Mouse (Mus musculus) Patski (cell line): ENCODE data around the gene Pus3. TPM values are rescaled to one million over a fixed set of nuclear protein-coding genes. Genes with fewer than 3 reads are reported as not detected.

Experiments
- ATAC-seq: fragments of 100-300 bp; one replicate; pipeline ENCODE4 v1.8.0; 2021
- CTCF ChIA-PET: fragments of 350-600 bp; sonication (Branson Sonifier 250); formaldehyde crosslinking; loops from one replicate; lab custom pipeline; 2022; ENCODE audit warnings: inconsistent platforms; lab: Charles Lee
- POLR2A ChIA-PET: fragments of 350-600 bp; sonication (Branson Sonifier 250); formaldehyde crosslinking; loops from one replicate; lab custom pipeline; 2022; ENCODE audit warnings: antibody characterized with exemption, inconsistent platforms; lab: Charles Lee
- DNase-seq: peaks from one replicate; pipeline ENCODE4 v3.0.0-alpha.2; 2011; ENCODE audit warnings: low read depth, low spot score
- H3K27me3 ChIP-seq: fragments of 371-371 bp; one replicate; pipeline ENCODE4 v1.5.1; 2021
- CTCF ChIP-seq: fragments of 100-300 bp; IDR thresholded peaks from one replicate; pipeline ENCODE4 v1.5.1; 2021
- in situ Hi-C: fragments of 300-500 bp; cut with MboI; formaldehyde crosslinking; loops from 3 replicates; pipeline ENCODE4 v1.11.1; 2018; ENCODE audit warnings: low pct_unique_long_range_greater_than_20kb, mixed read lengths
- polyA plus RNA-seq: library from polyadenylated mRNA; unstranded; gene quantifications from one replicate; pipeline ENCODE4 v1.2.3, GENCODE M21; 2021

Pus3 gene
- polyA plus RNA-seq, 1 experiment from 2014 or later: 15.3 TPM

- ChIA-PET CTCF (interaction anchor here (0.7 to 1.8 kb wide), 13 partner anchors 11 to 254 kb away, joined by 3 to 12 read pairs (median 4); no protein-coding TSS in a partner anchor), POLR2A (interaction anchor here (1.4 kb wide), 1 partner anchor 10 kb away, joined by 6 read pairs; no protein-coding TSS in a partner anchor)
- peaks cover 4% of the 10 kb centered on the region for H3K27me3 ChIP-seq
- peak; percentile 24 for DNase-seq
- in situ Hi-C loops: no loop called here
- TF ChIP-seq CTCF: peak; percentile 75
- peak; percentile 47 for ATAC-seq
These were observed 34.4 kb upstream of the Pus3 start for GRCm38 (mm10) chr9:35523941-35524411.

GRCm38 (mm10) chr9:35529141-35529540 is 29.3 kb upstream of the Pus3 start:
- H3K27me3 ChIP-seq: peaks cover 4% of the 10 kb centered on the region
- ATAC-seq (no peak), DNase-seq (no peak)
- CTCF ChIA-PET: interaction anchor here (1.4 to 1.5 kb wide), 2 partner anchors 13 to 250 kb away, joined by 3 to 4 read pairs; no protein-coding TSS in a partner anchor
- POLR2A ChIA-PET: no interaction called here
- in situ Hi-C loops: loop anchor here (25.0 kb wide), 1 partner anchor 492 kb away; no protein-coding TSS in a partner anchor
- no peak for TF ChIP-seq CTCF

GRCm38 (mm10) chr9:35529796-35530195 is 28.6 kb upstream of the Pus3 start:
- no peak for DNase-seq
- ChIA-PET CTCF (interaction anchor here (1.5 kb wide), 1 partner anchor 13 kb away, joined by 3 read pairs; no protein-coding TSS in a partner anchor), POLR2A (no interaction called here)
- in situ Hi-C loops: loop anchor here (5.0 to 25.0 kb wide), 4 partner anchors 112 to 492 kb away; no protein-coding TSS in a partner anchor
- no peak for TF ChIP-seq CTCF
- peaks cover 4% of the 10 kb centered on the region for H3K27me3 ChIP-seq
- ATAC-seq: no peak

GRCm38 (mm10) chr9:35533266-35533665 is 25.1 kb upstream of the Pus3 start:
- CTCF ChIA-PET: interaction anchor here (4.8 kb wide), 1 partner anchor 249 kb away, joined by 54 read pairs; no protein-coding TSS in a partner anchor
- POLR2A ChIA-PET: no interaction called here
- DNase-seq (no peak), ATAC-seq (no peak)
- no peaks in the 10 kb centered on the region for H3K27me3 ChIP-seq
- in situ Hi-C loops: loop anchor here (5.0 to 25.0 kb wide), 4 partner anchors 116 to 496 kb away; no protein-coding TSS in a partner anchor
- TF ChIP-seq CTCF: no peak

GRCm38 (mm10) chr9:35535110-35535509 is 23.3 kb upstream of the Pus3 start:
- ATAC-seq (peak; percentile 84), DNase-seq (no peak)
- ChIA-PET POLR2A (interaction anchor here (1.3 kb wide), 1 partner anchor 11 kb away, joined by 6 read pairs; no protein-coding TSS in a partner anchor), CTCF (interaction anchor here (0.6 to 4.8 kb wide), 17 partner anchors 8 to 318 kb away, joined by 3 to 54 read pairs (median 3); partner anchors contain the start of gene Gm1113)
- H3K27me3 ChIP-seq: no peaks in the 10 kb centered on the region
- peak; percentile 94 for TF ChIP-seq CTCF
- in situ Hi-C loops: loop anchor here (10.0 to 25.0 kb wide), 2 partner anchors 340 to 498 kb away; no protein-coding TSS in a partner anchor

- ChIA-PET CTCF (interaction anchor here (1.2 to 4.8 kb wide), 2 partner anchors 190 to 252 kb away, joined by 3 to 54 read pairs; no protein-coding TSS in a partner anchor), POLR2A (no interaction called here)
- ATAC-seq (no peak), DNase-seq (no peak)
- no peak for TF ChIP-seq CTCF
- H3K27me3 ChIP-seq: no peaks in the 10 kb centered on the region
- in situ Hi-C loops: loop anchor here (10.0 to 25.0 kb wide), 2 partner anchors 341 to 499 kb away; no protein-coding TSS in a partner anchor
These were observed 22.5 kb upstream of the Pus3 start for GRCm38 (mm10) chr9:35535876-35536275.

GRCm38 (mm10) chr9:35539001-35539750 is 19.2 kb upstream of the Pus3 start:
- no peak for DNase-seq
- in situ Hi-C loops: loop anchor here (10.0 to 25.0 kb wide), 2 partner anchors 344 to 502 kb away; no protein-coding TSS in a partner anchor
- no peaks in the 10 kb centered on the region for H3K27me3 ChIP-seq
- ATAC-seq: no peak
- TF ChIP-seq CTCF: no peak
- ChIA-PET POLR2A (no interaction called here), CTCF (interaction anchor here (0.8 to 3.5 kb wide), 7 partner anchors 8 to 262 kb away, joined by 3 to 21 read pairs (median 3); no protein-coding TSS in a partner anchor)

- no peak for TF ChIP-seq CTCF
- no peak for DNase-seq
- no peak for ATAC-seq
- CTCF ChIA-PET: interaction anchor here (0.7 to 3.0 kb wide), 10 partner anchors 15 to 342 kb away, joined by 3 to 15 read pairs (median 6); partner anchors contain the start of genes Srpr and Tirap
- POLR2A ChIA-PET: interaction anchor here (0.6 kb wide), 1 partner anchor 348 kb away, joined by 4 read pairs; no protein-coding TSS in a partner anchor
- H3K27me3 ChIP-seq: no peaks in the 10 kb centered on the region
- in situ Hi-C loops: loop anchor here (25.0 kb wide), 1 partner anchor 504 kb away; no protein-coding TSS in a partner anchor
These were observed 17.4 kb upstream of the Pus3 start for GRCm38 (mm10) chr9:35541024-35541423.

- DNase-seq (no peak), ATAC-seq (peak; percentile 86)
- POLR2A ChIA-PET: interaction anchor here (0.6 kb wide), 2 partner anchors 251 to 348 kb away, joined by 3 to 4 read pairs; no protein-coding TSS in a partner anchor
- CTCF ChIA-PET: interaction anchor here (0.7 to 3.0 kb wide), 10 partner anchors 18 to 342 kb away, joined by 3 to 15 read pairs (median 6); partner anchors contain the start of genes Srpr and Tirap
- TF ChIP-seq CTCF: peak; percentile 85
- no peaks in the 10 kb centered on the region for H3K27me3 ChIP-seq
- in situ Hi-C loops: loop anchor here (25.0 kb wide), 1 partner anchor 504 kb away; no protein-coding TSS in a partner anchor
These were observed 16.9 kb upstream of the Pus3 start for GRCm38 (mm10) chr9:35541488-35541887.
